Mouse (Mus musculus): ENCODE results near the gene Hspb2. TPM values are rescaled to one million over a fixed set of nuclear protein-coding genes. Genes with fewer than 3 reads are reported as not detected.

The Hspb2 gene
- polyA plus RNA-seq, 1 experiment from 2014 or later, result 0.42 TPM

DNA sequence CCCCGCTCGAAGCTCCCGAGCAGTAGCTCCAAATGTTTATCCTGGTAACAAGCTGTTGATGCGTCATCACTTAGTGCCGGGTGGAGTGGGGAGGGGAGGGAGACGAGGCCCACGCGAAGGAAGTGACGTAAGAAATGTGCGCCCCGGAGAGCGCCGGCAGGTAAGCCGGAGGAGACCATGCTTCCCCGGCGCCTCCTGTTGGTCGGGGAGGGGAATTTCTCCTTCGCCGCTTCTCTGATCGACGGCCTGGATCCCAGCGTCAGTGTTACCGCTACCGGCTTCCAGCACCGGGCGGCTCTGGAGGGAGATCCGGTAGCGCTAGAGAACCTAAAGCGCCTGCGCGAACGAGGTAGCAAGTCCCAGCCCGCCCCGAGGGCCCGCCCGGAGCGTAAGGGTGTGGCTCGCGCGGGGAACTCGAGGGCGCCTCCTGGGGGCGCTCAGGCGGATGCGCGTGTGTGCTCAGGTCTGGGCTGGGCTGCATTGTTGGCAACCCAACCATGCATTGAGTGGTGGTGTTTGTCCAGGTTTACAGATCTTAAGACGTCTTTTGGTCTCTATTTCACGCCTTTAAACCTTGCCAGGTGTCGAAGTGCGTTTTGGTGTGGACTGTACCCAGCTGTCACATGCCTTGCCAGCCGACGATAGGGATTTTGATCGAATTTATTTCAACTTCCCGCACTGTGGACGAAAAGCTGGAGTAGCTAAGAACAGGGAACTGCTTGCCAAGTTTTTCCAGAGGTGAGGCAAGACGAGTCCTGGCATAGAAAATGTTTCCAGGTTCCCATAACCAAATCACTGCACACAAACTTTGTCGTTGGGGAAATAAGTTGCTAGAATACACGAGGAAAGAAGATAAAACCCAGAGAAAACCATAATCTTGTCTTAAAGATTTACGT is 16.2 kb upstream of the Hspb2 start, which contains the start of gene Fdxacb1:
TSS of gene Fdxacb1 (plus strand) at position 130 of the 896 bp plus-strand sequence.
- WGBS, result 5% methylated on average over 59 of the region's 59 CpGs
- no peaks in the 10 kb centered on the region for H3K27me3 ChIP-seq
- peak within 1 kb of the TSS; percentile 76 for H3K9ac ChIP-seq (replicated peaks)
- H3K9me3 ChIP-seq, result no peaks in the 10 kb centered on the region
- H3K27ac ChIP-seq, result peak within 1 kb of the TSS; percentile 84
- H3K4me3 ChIP-seq (replicated peaks), result peak within 1 kb of the TSS; percentile 72
- H3K36me3 ChIP-seq, result peaks cover 11% of the 10 kb centered on the region
- H3K4me2 ChIP-seq (replicated peaks), result peak within 1 kb of the TSS; percentile 85
- peak; percentile 96 for ATAC-seq
- peaks cover 23% of the 10 kb centered on the region for H3K4me1 ChIP-seq (replicated peaks)

DNA sequence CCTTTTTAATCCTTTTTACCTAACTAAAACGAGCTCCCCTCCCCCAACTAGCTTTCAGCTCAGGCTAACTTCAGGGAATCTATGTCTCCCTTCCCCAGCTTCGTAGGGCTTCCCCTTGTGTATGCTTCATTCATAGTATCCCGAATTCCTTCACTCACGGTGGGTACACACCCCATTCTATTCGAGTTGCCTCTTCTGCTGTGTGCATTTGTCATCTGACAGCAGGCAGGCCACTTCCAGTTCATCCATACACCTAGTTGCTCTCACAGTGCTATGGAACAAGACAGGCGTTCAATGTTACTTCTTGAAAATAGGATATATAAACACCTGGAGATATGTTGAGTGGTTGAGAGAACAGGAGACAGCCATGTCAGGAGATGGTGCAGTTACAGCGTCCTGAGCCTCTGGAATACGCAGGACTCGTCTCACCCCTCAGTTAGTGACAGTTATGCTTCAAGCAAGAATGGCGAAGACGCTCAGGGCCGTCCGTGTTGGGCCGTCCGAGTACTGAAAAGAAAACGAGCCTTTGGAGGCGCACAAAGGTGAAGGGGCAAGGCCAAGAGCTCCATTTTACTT is 15.5 kb upstream of the Hspb2 start:
- Histone ChIP-seq H3K36me3 (peaks cover 11% of the 10 kb centered on the region), H3K4me1 (replicated peaks) (peaks cover 23% of the 10 kb centered on the region), H3K9me3 (no peaks in the 10 kb centered on the region), H3K9ac (replicated peaks) (peak overlapping the region; percentile 76), H3K27ac (peak overlapping the region; percentile 84), H3K4me3 (replicated peaks) (peak overlapping the region; percentile 72), H3K27me3 (no peaks in the 10 kb centered on the region), H3K4me2 (replicated peaks) (peak overlapping the region; percentile 85)
- whole genome bisulfite sequencing, result 6% methylated on average over 17 of the region's 17 CpGs
- ATAC-seq, result no peak; the same call in none of the 2 replicates

DNA sequence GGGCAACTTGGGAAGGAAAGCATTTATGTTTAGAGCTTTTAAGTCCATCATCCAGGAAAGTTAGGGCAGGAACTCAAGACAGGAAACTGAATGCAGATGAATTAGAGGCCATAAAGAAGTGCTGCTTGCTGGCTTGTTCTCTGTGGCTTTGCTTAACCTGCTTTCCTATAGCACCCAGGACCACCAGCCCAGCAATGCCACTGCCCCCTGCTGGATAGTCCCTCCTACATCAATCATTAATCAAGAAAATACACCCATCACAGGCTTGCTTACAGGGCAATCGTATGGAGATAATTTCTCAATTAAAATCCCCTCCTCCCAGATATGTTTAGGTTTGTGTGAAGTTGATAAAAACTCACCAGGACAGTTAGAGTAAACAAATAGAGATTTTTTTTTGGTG is 11.2 kb upstream of the Hspb2 start:
- ATAC-seq, result no peak
- no peak overlapping the region for H3K9ac ChIP-seq (replicated peaks)
- WGBS, result 74% methylated on average over 1 of the region's 1 CpGs
- H3K4me2 ChIP-seq (replicated peaks), result no peak overlapping the region
- H3K4me3 ChIP-seq (replicated peaks), result no peak overlapping the region
- H3K27ac ChIP-seq, result no peak overlapping the region
- H3K36me3 ChIP-seq, result 0 out of 2 replicates have a peak, but pooled peaks cover 2% of the 10 kb centered on the region
- no peaks in the 10 kb centered on the region for H3K27me3 ChIP-seq
- peaks cover 8% of the 10 kb centered on the region for H3K4me1 ChIP-seq (replicated peaks)
- no peaks in the 10 kb centered on the region for H3K9me3 ChIP-seq

DNA sequence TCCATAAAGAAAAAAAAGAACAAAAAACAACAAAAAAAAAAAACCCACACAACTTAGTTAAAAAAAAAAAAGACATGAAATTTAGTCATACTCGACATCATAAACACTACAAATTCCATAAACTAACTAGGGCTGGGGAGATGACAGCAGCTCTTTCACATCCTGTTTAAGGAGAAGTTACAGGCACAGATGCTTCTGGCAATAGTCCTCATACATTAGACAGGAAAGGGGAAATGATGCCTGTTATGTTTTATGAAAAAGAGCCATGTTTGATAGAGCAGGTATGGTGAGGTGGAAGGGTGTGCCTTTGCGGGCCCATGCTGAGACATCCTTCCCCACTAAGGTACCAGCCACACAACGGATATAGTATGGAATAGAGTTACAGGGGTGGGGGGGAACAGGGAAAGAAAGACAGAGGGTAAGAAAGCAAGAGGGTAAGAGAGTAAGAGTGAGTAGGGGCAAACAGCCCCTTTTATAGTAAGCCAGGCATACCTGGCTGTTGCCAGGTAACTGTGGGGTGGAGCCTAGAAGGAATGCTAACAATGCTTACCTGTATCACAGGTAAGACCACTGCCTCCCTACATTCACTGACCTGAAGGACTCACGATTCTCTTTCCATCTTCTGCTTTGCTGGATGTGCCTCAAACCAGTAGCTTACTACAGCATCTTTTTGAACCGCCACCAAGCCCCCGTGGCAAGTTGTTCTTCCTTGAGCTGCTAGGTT is 9.5 kb upstream of the Hspb2 start:
- H3K4me1 ChIP-seq (replicated peaks), result no peaks in the 10 kb centered on the region
- H3K4me3 ChIP-seq (replicated peaks), result no peak overlapping the region
- 71% methylated on average over 6 of the region's 6 CpGs for WGBS
- H3K27ac ChIP-seq, result no peak overlapping the region
- H3K9me3 ChIP-seq, result no peaks in the 10 kb centered on the region
- H3K36me3 ChIP-seq, result 0 out of 2 replicates have a peak, but pooled peaks cover 2% of the 10 kb centered on the region
- H3K27me3 ChIP-seq, result no peaks in the 10 kb centered on the region
- no peak overlapping the region for H3K9ac ChIP-seq (replicated peaks)
- ATAC-seq, result no peak
- no peak overlapping the region for H3K4me2 ChIP-seq (replicated peaks)

DNA sequence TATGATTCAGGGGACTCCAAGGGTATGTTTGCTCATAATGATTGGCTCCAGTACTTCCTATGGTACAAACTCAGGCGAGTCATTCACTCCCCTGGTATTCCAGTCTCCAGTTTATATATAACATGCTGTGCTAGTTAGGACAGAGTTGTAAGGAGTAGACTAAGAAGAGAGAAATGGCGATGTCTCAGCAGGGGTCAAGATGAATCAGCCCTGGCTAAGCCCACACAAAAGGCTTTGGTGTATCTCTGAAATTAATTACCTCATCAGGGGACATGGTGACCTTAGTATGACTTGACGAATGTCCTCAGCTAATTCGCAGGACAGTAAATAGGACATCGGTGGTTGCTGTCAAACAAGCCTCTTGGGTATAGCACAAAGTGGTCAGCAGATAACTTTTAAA is 4.6 kb upstream of the Hspb2 start:
- Histone ChIP-seq H3K4me2 (replicated peaks) (no peak overlapping the region), H3K27me3 (no peaks in the 10 kb centered on the region), H3K9ac (replicated peaks) (no peak overlapping the region), H3K36me3 (no peaks in the 10 kb centered on the region), H3K4me3 (replicated peaks) (no peak overlapping the region), H3K27ac (no peak overlapping the region), H3K4me1 (replicated peaks) (no peaks in the 10 kb centered on the region), H3K9me3 (no peaks in the 10 kb centered on the region)
- no peak for ATAC-seq
- 54% methylated on average over 5 of the region's 5 CpGs for WGBS

DNA sequence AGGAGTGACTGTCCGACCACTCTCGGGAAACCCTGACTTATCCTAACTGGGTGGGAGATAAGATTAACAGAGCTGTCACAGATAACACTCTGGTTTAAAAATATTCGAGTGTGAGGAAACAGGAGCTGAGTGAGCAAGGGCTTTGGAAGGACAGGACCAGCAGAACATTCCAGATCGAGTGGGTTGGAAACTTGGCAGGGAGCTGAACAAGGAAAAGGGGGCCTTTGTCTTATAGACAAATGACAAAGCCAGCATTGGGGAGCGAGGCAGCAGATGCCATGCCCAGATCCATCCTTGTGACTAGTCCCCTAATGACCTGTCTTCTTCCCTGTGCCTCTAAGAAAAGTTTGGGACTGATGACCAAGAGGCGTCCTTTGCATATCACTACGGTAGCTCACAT is 1.8 kb upstream of the Hspb2 start:
- 78% methylated on average over 7 of the region's 7 CpGs for WGBS
- Histone ChIP-seq H3K4me1 (replicated peaks) (no peaks in the 10 kb centered on the region), H3K4me3 (replicated peaks) (no peak overlapping the region), H3K27ac (no peak overlapping the region), H3K9me3 (no peaks in the 10 kb centered on the region), H3K36me3 (no peaks in the 10 kb centered on the region), H3K9ac (replicated peaks) (no peak overlapping the region), H3K27me3 (no peaks in the 10 kb centered on the region), H3K4me2 (replicated peaks) (no peak overlapping the region)
- ATAC-seq, result no peak

DNA sequence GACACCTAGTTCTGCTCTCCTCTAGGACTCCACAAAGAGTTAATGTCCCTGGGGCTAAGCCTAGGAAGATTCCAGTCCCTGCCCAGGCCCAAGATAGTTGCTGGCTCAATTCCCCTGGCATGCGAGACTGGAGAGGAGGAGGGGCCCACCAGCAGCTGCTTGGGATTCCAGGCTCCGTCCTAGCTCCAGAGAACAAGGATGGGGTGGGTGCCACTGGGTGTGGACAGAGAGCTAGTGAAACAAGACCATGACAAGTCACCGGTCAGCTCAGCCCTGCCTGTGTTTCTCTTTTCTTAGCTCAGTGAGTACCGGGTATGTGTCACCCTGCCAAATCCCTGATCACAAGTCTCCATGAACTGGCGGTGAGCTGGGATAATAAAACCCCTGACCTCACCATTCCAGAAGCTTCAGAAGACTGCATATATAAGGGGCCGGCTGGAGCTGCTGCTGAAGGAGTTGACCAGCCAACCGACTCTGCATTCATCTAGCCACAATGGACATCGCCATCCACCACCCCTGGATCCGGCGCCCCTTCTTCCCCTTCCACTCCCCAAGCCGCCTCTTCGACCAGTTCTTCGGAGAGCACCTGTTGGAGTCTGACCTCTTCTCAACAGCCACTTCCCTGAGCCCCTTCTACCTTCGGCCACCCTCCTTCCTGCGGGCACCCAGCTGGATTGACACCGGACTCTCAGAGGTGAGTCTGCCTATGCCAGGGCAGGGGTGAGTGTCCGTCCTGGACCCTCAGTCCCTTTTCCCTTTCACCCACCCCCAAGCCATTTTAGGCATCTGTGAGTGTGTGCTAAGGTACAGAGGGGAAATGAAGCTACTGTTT is 846 bp upstream of the Hspb2 start:
- WGBS, result 70% methylated on average over 17 of the region's 17 CpGs
- no peaks in the 10 kb centered on the region for H3K9me3 ChIP-seq
- H3K27me3 ChIP-seq, result no peaks in the 10 kb centered on the region
- ATAC-seq, result no peak
- no peak overlapping the region for H3K4me2 ChIP-seq (replicated peaks)
- no peak overlapping the region for H3K4me3 ChIP-seq (replicated peaks)
- no peak overlapping the region for H3K9ac ChIP-seq (replicated peaks)
- no peaks in the 10 kb centered on the region for H3K36me3 ChIP-seq
- no peak overlapping the region for H3K27ac ChIP-seq
- no peaks in the 10 kb centered on the region for H3K4me1 ChIP-seq (replicated peaks)

DNA sequence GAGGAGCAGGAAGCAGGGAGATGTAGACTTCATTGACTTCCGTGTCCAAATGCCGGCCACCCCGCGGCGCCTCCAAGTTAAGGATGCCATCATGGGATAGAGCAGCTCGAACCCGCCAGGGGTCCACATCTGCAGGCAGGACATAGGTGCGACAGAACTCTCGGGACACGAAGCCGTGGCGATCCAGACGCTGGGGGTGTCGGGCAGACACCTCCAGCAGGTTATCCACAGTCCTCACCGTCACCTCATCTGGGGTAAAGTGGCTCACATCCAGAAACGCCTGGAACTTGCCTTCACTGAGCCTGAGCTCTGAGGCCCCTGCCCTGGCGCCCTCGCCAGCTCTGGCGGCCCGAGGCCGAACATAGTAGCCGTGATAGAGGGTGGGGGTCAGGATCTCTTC is 831 bp downstream of the Hspb2 start, which contains the start of gene Cryab:
TSS of gene Cryab (plus strand) at position 3 of the 400 bp plus-strand sequence.
- no peak for ATAC-seq
- 78% methylated on average over 22 of the region's 22 CpGs for WGBS

DNA sequence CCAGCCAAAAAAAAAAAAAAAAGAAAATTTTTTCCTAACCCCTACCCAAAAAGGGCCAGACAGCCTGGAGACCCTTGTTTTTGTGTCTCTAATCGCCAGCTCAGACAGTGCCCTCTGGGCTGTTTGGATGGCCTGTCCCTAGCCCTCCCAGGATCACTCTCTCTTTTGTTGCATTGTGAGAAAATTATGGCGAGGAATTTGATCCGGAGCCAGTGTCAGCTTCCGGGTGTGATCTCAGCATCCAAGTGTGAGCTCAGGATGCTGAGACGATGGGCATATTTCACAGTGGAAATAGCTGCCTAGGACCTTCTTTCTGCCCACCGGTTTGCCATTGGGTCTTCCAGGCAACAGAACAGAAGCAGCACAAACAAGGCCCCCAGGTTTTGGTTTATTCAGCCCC is 1.4 kb downstream of the Hspb2 start:
- Histone ChIP-seq H3K4me1 (replicated peaks) (peaks cover 9% of the 10 kb centered on the region; the same call in 1 of the 2 replicates), H3K27ac (no peak overlapping the region), H3K27me3 (peaks cover 13% of the 10 kb centered on the region; the same call in 1 of the 2 replicates), H3K4me2 (replicated peaks) (no peak overlapping the region), H3K4me3 (replicated peaks) (no peak overlapping the region), H3K9ac (replicated peaks) (no peak overlapping the region), H3K9me3 (no peaks in the 10 kb centered on the region), H3K36me3 (no peaks in the 10 kb centered on the region)
- ATAC-seq, result no peak
- WGBS, result 75% methylated on average over 6 of the region's 6 CpGs

More for the DNA sequence above, 831 bp downstream of the Hspb2 start, which contains the start of gene Cryab:
- Histone ChIP-seq H3K36me3 (no peaks in the 10 kb centered on the region), H3K4me1 (replicated peaks) (peaks cover 3% of the 10 kb centered on the region; the same call in 1 of the 2 replicates), H3K27ac (no peak within 1 kb of the TSS), H3K27me3 (0 out of 2 replicates have a peak, but pooled peaks cover 10% of the 10 kb centered on the region), H3K9me3 (no peaks in the 10 kb centered on the region), H3K9ac (replicated peaks) (no peak within 1 kb of the TSS), H3K4me2 (replicated peaks) (no peak within 1 kb of the TSS), H3K4me3 (replicated peaks) (no peak within 1 kb of the TSS)

DNA sequence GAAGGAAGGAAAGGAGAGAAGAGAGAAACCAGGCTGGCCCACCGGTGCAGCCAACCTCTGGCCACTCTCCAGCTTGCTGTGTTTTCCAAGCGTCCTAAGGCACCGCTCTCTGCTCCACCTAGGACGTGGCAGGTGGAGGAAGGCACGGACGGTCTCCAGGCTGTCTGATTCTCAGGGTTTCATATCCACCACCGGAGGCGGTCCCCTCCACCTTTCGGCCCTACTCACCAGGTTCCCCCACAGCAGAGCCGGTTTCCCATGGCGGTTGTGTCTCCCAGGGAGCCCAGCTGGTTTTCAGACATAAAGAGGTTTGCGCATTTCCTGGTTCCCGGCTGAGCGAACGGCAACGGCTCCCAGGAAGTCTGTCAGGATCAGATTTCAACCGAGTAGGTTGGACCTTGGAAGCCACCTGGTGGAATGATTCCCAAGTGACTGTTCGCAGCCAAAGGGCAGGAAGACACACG is 5.9 kb downstream of the Hspb2 start, which contains the start of gene 2310030G06Rik:
TSS of gene 2310030G06Rik (minus strand) at position 323 of the 464 bp plus-strand sequence.
- Histone ChIP-seq H3K4me2 (replicated peaks) (peak within 1 kb of the TSS; percentile 57), H3K9me3 (no peaks in the 10 kb centered on the region), H3K9ac (replicated peaks) (peak within 1 kb of the TSS; percentile 30; the same call in 1 of the 2 replicates), H3K4me3 (replicated peaks) (peak within 1 kb of the TSS; percentile 37), H3K27me3 (peaks cover 13% of the 10 kb centered on the region; the same call in 1 of the 2 replicates), H3K4me1 (replicated peaks) (peaks cover 9% of the 10 kb centered on the region; the same call in 1 of the 2 replicates), H3K27ac (no peak within 1 kb of the TSS), H3K36me3 (no peaks in the 10 kb centered on the region)
- WGBS, result 2% methylated on average over 19 of the region's 19 CpGs
- no peak for ATAC-seq

DNA sequence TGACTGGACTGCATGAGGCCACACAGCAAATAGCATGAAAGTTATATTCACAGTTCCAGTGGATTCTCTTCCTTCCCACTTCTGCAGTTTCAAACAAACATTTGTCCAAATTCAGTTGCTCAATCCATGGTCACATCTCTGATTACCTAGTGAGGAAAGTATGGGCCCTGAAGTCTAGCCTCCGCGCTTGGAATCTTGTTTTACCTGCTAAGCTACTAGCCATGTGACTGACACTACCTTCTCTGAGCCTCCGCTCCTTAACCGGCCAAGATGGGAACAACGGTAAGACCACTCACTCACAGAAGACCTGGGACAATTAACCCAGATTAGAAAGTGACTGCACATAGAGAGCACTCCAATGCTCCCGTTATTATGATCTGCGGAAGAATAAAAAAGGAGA is 6.3 kb downstream of the Hspb2 start:
- peak overlapping the region; percentile 57 for H3K4me2 ChIP-seq (replicated peaks)
- H3K9me3 ChIP-seq, result no peaks in the 10 kb centered on the region
- peak overlapping the region; percentile 37 for H3K4me3 ChIP-seq (replicated peaks)
- WGBS, result 15% methylated on average over 7 of the region's 7 CpGs
- ATAC-seq, result no peak
- H3K27ac ChIP-seq, result no peak overlapping the region
- peaks cover 9% of the 10 kb centered on the region; the same call in 1 of the 2 replicates for H3K4me1 ChIP-seq (replicated peaks)
- no peak overlapping the region; the same call in 1 of the 2 replicates for H3K9ac ChIP-seq (replicated peaks)
- peaks cover 13% of the 10 kb centered on the region; the same call in 1 of the 2 replicates for H3K27me3 ChIP-seq
- no peaks in the 10 kb centered on the region for H3K36me3 ChIP-seq
